Mouse (Mus musculus) bone marrow macrophage, adult 2 months (primary cell): Measurements from ENCODE around the gene Nek11. TPM values are rescaled to one million over a fixed set of nuclear protein-coding genes. Genes with fewer than 3 reads are reported as not detected.

Experiments
- H3K27ac ChIP-seq: 2 replicates; pipeline ENCODE4 v1.5.1; 2012; ENCODE audit warnings: low read depth, low read length; ENCODE audit not compliant: insufficient read depth
- H3K4me1 ChIP-seq: 2 replicates; pipeline ENCODE4 v1.6.1; 2012; ENCODE audit warnings: low read length; ENCODE audit not compliant: control insufficient read depth, insufficient read depth
- H3K4me3 ChIP-seq: 2 replicates; pipeline ENCODE4 v1.5.1; 2012; ENCODE audit warnings: mild to moderate bottlenecking, low read length, moderate library complexity; ENCODE audit not compliant: insufficient read depth
- CTCF ChIP-seq: IDR thresholded peaks from 2 replicates; pipeline ENCODE4 v1.5.1; 2012; ENCODE audit warnings: low read depth, mild to moderate bottlenecking, low read length, moderate library complexity
- POLR2A ChIP-seq: IDR thresholded peaks from 2 replicates; pipeline ENCODE4 v1.6.1; 2012; ENCODE audit warnings: mild to moderate bottlenecking, low read depth, low read length, borderline replicate concordance
- polyA plus RNA-seq: library from polyadenylated mRNA; stranded (reverse); fragments of >200 nt; gene quantifications from 2 replicates; pipeline ENCODE4 v1.2.4, GENCODE M21; 2012; ENCODE audit not compliant: missing spikeins, insufficient read depth, insufficient read length

The Nek11 gene
- polyA plus RNA-seq, 1 experiment = not detected

DNA sequence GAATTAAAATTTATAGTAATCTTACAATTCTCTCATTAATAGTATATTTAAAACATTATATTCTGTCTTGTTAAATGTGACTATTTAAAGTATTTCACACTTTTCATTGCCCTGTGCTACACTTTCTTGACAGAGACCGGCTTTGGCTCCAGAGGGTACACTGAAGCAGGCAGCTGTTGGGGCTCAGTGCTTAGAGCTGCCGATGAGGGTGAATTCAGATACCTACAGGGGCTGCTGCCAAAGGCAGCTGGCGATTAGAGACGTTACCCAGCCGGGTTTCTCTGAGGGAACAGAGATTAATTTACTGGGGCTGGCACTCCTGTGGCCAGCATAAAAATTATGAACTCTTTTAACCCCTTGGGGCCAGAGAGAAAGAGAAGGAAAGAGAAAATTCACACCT lies 21.0 kb downstream of the Nek11 start:
- Histone ChIP-seq H3K27ac (no peak overlapping the region), H3K4me3 (no peak overlapping the region), H3K4me1 (no peaks in the 10 kb centered on the region)
- no peak for TF ChIP-seq POLR2A
- no peak for TF ChIP-seq CTCF

DNA sequence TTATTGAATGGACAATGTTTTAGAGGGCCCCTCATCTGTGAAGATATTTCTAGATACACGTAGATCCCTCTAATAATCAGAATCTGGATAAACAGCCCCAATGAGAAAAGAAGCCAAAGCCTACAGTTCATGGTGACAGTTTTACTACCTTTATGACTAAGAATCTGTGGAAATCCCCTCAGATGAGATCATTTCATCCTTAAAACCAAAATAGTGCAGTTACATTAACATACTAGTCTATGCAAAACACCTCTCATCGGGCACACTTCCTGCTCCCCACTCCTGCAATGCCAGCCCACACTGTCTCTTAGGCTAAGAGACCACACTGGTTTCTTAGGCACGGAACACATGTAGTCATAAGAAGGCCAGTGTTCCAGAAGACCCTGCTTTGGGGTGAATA lies 26.7 kb downstream of the Nek11 start:
- Histone ChIP-seq H3K4me3 (no peak overlapping the region), H3K27ac (no peak overlapping the region), H3K4me1 (no peaks in the 10 kb centered on the region)
- TF ChIP-seq CTCF (no peak), POLR2A (no peak)

DNA sequence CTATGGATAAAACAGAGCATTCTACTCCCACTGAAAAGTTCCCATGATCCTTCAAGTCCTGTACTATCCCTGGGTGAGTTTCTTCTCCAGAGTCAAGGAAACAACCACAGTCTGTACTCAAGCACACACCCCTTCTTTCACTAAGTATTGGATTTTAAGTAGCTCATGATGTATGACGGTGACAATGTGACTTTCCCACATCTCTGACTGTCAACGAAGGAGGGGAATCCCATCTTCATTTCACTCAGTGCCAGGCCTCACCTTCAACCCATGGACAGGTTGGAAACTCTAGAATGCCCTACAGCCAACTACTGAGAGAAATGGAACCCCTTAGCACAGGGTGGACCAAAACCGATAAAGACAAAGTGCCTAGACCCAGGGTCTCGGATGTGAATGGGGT lies 29.1 kb downstream of the Nek11 start:
- no peak for TF ChIP-seq CTCF
- TF ChIP-seq POLR2A = no peak
- Histone ChIP-seq H3K27ac (no peak overlapping the region), H3K4me1 (no peaks in the 10 kb centered on the region), H3K4me3 (no peak overlapping the region)

DNA sequence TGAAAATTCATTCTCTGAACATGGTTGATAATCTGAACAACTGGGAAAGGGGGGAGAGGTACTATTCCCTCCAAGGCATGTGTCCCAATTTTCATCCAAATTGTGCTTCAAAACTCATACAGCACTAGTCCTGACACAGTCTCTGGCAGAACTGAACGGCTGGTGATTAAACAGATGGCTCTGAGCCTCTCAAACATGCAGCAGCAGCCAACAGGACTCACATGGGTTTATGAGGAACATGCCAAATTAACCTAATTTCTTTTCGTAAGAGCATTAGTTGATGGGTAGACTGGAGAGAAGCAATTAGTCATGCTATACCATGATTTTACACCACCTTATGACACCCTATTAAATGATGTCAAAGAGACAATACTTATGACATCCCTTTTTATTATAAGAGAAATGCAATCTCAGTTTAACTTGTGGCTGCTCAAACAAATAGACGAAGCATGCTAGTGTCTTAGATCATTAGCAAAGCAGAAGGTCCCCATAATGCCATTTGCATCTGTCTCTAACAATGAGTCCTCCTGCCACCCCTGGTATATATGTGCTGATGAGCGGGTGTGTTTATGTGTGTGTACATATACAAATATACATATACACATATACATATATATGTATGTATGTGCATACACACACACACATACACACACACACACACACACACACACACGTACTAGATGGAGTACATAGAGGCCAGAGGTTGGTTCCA lies 31.6 kb downstream of the Nek11 start:
- TF ChIP-seq POLR2A = no peak
- TF ChIP-seq CTCF = no peak
- Histone ChIP-seq H3K4me3 (no peak overlapping the region), H3K4me1 (no peaks in the 10 kb centered on the region), H3K27ac (no peak overlapping the region)

DNA sequence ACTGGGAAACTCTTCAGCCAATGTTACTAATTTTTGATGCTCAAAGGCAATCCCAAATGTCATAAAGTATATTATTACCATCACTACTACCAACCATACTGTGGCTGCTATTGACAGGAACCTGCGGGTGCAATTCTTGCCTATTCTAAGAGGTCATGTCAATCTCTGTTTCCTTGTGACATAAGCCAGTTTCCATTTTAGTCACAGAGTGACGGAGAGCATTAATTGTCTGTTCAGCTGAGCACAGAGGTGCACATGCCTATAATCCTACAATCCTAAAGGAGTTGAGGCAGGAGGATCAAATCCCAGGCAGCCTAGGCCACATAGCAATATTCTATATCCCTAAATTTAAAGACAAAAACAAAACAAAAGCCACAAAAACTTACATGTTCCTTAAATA lies 33.1 kb downstream of the Nek11 start:
- H3K4me1 ChIP-seq = no peaks in the 10 kb centered on the region
- no peak overlapping the region for H3K27ac ChIP-seq
- H3K4me3 ChIP-seq = no peak overlapping the region
- TF ChIP-seq POLR2A (no peak), CTCF (no peak)

DNA sequence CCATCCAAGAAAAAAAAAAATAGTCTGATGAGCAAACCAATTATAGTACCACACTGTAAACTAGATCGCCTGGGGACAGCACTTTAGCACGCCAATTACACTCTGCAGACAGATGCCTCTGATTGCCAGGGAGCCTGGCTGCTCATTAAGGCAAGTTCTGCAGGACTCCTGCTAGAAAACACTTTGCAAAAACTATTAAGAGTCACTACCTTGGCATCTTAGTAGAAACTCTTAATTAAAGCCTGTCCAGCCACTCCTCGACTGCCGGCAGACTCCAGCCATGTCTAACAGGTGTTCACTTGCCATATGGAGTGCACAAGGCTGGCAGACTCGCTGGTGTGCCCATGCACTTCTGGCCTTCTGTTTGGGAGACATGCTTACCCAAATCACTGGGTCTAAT lies 46.3 kb downstream of the Nek11 start:
- no peaks in the 10 kb centered on the region for H3K4me1 ChIP-seq
- no peak for TF ChIP-seq POLR2A
- no peak for TF ChIP-seq CTCF
- no peak overlapping the region for H3K4me3 ChIP-seq
- no peak overlapping the region for H3K27ac ChIP-seq

DNA sequence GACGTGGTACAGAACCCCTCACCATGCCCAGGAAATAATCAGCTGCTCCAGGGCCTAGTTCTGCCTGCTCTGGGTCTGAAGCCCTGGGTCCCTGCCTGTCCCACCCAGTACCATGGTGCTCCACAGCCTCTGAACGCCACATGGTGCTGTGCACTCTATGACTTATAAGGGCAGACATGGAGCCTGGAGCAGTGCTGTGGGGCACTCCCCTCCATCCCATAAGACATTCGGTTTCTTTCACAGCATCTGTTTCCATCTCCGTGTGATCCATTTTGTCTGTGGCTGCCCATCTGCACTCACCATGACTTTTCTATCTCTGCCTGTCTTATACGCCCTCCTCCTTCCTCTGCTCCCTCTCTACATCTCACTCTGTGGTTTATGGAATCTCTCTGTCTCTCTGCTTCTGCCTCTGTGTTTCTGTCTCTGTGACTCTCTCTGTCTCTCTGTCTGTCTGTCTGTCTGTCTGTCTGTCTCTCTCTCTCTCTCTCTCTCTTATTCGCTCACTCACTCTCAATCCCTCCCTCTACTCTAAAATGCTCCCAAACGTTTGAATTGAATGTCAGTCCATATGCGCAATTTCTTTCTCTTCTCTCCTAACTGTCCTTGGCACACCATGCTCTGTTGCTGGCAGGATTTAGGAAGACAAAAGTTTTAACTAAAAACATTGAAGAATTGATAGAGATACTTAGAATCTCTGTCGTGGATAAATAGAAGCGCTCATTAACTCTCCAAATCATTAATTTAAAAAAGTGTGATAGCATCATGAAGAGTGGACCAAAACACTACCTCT lies 46.9 kb downstream of the Nek11 start:
- TF ChIP-seq POLR2A (no peak), CTCF (no peak)
- Histone ChIP-seq H3K4me1 (no peaks in the 10 kb centered on the region), H3K27ac (no peak overlapping the region), H3K4me3 (no peak overlapping the region)

DNA sequence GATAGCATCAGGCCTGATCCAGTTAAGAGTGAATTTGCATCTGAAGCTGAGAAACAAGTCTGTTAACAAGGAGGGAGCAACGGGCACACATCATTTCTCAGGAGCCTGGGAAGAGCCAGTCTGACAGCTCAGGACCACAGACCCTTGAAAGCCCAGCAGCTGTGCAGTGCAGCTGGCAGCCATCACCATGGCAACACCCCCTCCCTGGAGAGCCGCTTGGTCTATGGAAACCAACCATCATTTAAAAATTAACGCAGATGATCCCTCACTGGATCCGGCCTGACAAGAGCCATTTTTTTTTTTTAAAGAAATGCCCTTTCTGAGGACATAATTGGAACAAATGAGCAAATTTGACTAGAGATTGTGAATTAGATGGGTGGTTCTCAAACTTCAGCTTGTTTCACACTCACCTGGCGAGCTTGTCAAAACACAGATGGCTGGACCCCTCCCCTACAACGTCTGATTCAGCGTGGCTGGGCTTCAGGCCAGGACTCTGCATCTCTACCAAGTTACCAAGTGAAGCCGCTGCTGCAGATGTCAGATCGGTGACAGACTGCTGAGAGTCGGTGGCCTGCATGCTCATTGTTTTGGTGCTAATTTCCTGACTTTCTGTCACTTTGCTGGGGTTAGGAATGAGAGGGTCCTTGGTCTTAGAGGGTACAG lies 52.2 kb downstream of the Nek11 start:
- H3K27ac ChIP-seq = no peak overlapping the region
- no peak overlapping the region for H3K4me3 ChIP-seq
- H3K4me1 ChIP-seq = no peaks in the 10 kb centered on the region
- no peak for TF ChIP-seq CTCF
- no peak for TF ChIP-seq POLR2A

DNA sequence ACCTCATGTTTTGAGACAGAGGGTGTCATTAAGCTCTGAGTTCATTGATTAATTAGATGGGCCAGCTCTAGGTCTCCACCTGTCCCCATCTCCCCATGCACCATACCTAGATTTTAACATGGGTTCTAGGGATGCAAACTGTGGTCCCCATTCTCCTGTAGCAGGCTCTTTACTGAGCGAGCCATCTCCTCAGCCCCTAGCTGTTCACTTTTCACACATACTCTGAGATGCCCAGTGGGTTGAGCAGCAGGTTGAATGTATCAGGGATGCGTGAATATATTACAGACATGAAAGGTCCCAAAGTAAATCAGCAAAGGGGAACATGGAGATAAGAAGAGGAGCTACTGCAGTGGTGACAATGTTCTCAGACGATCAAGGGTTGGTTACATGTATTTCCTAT lies 52.8 kb downstream of the Nek11 start:
- no peaks in the 10 kb centered on the region for H3K4me1 ChIP-seq
- no peak overlapping the region for H3K27ac ChIP-seq
- H3K4me3 ChIP-seq = no peak overlapping the region
- TF ChIP-seq CTCF = no peak
- no peak for TF ChIP-seq POLR2A
